Mouse (Mus musculus): ENCODE measurements at regions not wholly inside any gene's neighbourhood (a gene's known extent, or its start where the extent isn't known, plus 50 kb on each side); places are given as distances from the start of the nearest gene placed in this dataset.

DNA sequence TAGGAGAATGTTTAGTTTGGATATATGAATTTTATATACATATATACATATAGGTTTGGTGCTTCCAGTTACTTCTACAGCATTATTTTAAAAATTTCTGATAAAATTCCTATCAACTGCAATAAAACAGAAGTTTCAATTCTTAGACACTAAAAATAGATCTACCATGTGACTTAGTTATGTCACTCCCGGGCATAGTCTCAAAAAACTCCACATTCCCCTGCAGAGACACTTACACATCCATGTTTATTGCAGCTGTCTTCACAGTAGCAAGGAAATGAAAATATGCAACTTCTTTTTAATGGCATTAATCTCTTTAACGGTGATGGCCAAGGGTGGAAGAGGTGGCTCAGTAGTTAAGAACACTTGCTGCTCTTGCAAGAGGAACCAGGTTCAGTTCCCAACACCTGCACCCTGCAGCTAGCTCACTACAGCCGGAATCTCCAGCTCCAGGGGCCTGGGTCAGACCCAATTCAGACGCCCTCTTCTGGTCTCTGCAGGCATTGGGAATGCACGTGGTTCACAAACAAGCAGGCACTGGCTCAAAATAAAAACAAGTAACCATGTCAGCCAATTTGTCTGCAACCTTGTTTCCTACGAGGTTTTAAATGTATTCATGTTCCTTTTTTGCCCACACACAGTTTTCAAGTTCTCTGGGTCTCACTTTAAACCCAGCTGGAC, 204.4 kb downstream of the Adra2a start:
- no peak for DNase-seq (ENCODE audit: low spot score)

DNA sequence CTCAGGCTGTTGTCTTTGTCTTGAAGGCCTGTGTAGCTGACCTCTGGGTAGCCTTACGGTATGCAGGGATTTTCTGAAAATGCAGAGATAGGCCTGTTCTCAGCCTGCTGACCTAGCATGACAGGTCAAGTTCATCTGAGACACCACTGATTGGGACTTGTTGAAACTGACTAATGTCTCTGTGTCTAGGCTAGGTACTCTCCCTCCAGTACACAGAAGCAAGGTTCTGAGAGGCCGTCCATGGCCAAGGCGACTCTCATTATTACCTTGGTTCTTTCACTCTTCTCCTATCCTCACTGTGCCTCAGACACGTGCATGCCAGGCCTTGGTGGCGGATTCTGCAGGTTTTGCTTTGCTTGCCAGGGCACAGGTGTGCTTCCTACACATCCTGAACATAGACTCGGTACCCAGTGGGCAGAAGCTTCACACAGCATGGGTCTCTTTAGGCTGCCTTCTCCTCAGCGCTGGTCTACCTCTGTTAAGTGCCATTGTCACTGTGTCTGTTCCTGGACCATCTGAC, 208.3 kb downstream of the Adra2a start:
- no peak for DNase-seq (ENCODE audit: low spot score)

DNA sequence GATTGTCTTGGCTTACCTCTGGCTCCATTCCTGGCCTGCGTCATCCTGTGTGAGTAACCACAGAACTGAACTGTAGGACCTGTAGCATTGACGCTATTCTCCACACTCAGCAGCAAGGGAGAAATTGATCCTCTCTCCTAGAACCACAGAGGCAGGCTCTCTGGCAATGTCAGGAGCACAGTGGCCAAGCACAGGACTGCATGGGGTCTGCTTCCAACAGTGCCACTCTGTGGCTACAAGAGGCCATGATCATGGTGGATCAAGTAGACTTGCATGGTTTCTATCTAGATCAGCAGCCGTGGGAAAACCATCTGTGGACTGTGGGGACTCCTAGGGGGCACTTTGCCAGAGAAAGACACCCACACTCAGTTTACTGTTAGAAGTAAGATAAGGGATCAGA, 213.9 kb downstream of the Adra2a start:
- no peak for DNase-seq (ENCODE audit: low spot score)

DNA sequence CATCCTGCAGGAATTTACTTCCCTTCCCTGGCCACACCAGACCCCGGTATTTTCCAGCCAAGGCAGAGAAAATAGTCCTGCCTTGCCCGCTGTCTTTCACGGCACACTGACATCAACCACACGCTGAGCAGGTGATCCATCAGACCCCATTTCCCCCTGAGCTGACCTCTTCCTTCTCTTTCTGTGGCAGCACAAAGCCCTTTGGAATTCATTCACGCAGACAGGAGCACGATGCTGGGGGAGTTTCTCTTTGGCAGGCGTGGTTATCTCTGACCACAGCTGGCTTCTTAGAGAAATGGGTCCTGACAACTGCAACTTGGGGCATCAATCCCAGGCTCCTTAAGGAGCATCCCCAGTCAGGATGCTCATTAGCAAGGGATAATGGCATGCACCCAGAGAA, 215.2 kb downstream of the Adra2a start:
- DNase-seq (ENCODE audit: low spot score), result no peak

DNA sequence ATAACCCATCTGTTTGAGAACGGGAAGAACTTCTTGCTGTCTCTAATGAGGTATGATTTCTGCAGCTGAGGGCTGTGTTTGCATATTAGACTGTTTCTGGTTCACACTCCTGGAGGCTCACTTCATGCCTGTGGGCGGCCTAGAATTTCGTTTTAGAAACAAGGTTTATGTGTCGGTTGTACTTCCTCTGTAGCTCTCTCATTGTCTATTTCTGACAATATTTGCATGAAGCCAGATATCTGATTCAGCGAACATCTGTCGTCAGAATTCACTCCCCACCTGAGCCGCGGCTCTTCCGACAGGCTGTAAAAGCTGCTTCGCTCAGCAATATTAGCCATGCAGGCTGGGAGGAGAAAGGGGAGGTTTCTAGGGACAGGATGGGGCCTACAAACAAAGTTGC, 233.4 kb downstream of the Adra2a start:
- no peak for DNase-seq (ENCODE audit: low spot score)

DNA sequence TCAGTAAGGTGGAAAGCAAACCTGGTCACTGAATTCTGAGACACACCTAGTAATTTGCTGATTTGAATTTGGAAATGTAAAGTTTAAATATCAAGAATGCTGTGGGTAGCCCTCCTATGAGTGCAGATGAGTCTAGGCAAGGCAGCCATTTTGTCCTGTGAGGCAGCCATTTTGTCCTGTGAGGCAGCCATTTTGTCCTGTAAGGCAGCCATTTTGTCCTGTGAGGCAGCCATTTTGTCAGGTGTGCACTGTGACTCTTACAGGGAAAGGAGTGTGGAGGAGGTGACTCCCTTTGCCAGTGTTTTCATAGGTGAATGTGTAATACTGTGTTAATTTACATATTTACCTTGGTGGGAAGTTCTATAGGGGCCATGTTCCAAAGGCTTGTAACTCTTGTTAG, 241.5 kb downstream of the Adra2a start:
- DNase-seq (ENCODE audit: low spot score), result no peak

DNA sequence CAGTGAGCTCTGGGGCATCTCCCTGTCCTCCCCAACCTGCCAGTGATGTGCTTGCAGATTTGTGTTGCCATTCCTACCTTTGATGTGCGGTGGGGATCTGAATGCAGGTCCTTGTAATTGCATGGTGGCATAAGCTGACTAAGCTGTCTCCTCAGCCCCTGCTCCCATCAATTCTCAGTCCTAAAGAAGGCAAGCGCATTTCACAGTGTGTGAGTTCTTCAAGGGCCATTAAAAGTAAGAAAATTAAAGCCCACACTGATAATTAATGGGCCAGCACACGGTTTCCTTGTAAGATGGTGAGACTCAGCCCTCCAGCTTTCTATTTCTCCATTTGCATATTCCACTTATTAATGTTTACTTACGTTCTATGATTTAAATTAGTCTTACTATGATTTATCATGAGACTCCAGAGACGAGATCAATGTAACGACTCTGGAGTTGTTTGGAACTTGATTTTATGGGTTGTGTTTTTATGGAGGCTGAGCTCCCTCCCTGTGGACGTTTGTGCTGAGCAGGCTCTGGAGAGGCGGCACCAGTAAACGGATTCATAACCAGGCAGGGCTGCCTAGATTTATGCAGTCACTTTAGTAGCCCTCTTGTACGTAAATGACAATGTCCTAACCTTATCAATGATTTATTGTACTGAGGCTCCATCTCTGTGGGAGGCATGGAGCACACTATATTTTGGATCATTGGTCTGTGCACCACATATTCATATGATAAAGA, 253.9 kb downstream of the Adra2a start:
- no peak for DNase-seq (ENCODE audit: low spot score)

DNA sequence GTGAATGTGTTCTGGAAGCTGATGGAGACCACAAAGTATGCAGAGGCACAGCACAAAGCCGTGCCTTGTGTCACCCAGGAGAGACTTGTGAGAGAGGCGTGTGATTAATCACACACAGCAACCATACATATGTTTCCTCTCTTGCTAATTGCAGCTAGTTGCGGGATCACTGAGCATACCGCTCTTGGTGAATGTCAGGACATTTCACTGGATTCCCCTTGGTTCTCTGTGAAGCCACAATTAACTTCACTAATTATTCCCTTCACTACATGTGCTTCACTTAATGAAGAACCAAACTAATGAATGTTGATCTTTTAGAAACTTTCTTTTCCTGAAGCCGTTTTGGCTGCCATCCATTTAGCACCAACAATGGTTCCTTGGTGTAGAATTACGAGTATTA, 267.3 kb downstream of the Adra2a start:
- DNase-seq (ENCODE audit: low spot score), result no peak

DNA sequence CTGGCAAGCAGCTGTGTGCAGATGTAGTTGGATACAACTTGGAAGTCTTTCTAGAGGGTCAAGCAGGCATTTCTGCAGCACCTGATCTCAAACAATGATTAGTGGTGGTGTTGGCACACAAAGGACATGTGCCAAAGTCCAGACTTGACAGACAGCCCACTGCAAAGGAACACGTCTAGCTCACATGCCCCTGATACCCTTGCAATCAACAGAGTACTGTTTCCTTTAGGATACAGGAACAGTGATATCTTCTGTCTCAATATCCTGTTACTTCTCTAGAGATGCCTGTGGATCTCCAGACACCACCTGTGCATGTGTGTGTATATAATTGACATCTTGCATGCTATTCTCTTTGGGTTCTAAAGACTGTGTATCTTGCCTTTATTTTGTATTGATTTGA, 267.8 kb downstream of the Adra2a start:
- DNase-seq (ENCODE audit: low spot score), result no peak

DNA sequence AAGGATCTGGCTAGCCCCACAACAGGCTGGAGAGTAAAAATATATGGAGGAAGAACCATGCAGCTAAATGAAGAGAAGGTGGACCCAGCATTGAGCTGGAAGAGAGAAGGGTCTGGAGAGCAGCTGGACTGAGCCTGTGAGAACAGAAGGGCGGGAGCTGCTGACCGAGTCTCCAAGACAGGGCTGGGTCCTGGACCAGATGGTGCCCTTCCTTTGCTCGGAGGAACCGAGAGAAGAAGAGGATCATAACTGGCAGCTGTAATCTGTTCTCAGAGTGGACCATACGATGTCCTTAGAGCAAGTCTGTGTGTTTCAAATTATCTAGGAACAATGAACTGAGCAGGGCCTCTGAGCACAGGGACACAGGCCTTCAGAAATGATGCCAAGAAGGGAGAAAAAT, 279.3 kb downstream of the Adra2a start:
- no peak for DNase-seq (ENCODE audit: low spot score)

DNA sequence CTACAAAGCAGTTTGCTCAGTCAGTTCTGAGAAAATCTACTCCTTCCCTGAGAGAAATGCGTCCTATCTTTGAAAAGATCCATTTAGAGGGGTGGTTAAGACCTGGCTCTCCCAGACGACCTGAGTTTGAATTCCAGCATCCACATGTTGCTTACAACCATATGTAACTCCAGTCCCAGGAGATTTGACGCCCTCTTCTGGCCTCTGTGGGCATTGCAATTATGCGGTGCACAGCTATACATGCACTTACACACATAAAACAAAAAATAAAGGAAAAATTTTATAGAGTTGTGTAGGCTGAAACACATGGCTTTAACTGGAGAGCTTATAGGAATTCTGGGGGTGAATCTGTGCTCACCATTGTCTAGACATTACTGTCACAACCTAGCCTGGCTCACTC, 281.0 kb downstream of the Adra2a start:
- no peak for DNase-seq (ENCODE audit: low spot score)

DNA sequence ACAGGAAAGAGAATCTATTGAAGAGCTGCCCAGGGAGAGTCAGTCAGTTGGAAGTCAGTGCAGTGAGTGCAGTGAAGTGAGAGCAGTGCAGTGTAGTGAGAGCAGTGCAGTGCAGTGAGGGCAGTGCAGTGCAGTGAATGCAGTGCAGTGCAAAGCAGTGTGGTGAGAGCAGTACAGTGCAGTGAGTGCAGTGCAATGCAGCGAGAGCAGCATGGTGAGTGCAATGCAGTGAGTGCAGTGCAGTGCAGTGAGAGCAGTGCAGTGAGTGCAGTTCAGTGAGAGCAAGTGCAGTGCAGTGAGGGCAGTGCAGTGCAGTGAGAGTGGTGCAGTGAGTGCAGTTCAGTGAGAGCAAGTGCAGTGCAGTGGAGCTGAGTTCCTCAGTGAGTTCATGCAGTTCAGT, 288.2 kb downstream of the Adra2a start:
- DNase-seq (ENCODE audit: low spot score), result no peak

DNA sequence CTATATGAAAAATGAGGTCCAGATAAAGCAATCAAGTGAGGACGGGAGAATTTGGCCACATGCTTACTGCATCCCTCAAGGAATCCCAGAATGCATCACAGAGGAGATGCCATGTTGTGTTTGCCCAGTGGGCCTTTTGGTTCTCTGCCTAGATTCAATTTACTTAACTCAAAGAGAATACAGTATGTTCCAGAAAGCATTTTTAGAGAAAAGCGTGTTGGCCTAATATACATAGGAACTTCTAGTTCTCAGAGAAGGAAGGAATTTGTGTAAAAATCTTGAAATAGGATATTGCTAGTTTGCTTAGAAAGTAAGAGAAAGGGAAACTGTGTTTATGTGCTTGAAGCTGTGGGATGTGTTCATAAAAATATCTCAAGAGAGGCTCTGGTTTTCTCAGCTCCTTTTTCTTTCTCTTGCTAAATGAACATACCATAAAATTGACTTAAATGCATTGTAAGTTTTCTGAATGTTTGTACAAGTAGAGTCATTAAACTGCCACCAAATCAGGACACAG, 296.9 kb downstream of the Adra2a start:
- no peak for DNase-seq (ENCODE audit: low spot score)

DNA sequence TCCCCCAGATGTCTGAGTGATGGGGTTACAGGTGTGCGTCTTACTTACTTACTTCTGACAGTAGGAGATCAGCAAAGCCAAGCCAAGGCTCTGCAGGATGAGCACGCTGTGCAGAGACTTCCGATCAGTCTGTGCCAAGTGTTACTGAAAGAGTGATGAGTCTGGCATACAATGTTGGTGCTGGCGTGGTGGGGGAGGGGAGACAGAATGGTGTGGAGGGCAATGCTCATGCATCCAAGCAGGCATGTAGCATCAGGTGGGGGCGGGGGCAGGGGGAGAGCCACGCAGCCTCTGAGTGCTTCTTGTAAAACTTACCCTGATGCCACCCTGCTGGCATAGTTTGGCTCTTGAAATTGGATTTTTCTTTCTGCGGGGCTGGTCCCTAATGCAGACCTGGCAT, 315.8 kb downstream of the Adra2a start:
- no peak for DNase-seq (ENCODE audit: low spot score)

DNA sequence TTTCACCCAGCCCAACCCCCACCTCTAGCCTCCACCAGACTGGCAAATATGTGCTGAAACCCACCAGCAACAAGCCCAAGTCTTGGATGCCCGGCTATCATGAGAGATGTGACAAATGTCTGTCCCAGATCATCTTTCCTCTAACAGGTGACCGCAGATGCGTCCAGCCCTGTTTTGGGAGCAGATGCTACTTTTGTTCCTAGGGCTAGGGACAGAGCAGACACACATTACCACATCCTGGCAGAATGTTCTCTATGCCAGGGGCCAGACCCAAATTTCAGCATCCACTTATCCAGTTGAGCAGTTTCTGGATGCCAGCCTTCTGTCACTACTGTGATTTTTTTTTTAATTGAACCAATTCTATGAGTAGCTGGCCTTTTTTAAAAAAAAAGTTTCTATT, 316.7 kb downstream of the Adra2a start:
- no peak for DNase-seq (ENCODE audit: low spot score)

DNA sequence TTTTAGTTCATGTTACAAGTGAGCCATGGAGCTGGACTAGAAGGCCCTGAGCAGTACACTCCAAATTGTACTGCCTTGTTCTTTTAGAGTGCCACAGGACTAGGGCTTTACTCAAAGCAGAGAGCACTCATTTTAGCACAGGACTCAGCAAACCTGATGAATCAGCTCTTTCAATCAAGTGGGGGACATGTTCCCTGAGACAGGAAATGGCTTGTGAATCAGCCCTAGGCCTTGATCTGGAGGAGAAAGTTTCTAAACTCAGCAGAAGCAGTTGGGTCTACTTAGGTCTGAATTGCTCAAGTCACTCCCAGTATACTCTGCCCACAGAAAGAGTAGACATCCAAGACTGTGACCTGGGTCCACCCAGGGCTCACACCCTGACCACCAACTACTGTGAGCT, 341.1 kb downstream of the Adra2a start:
- no peak for DNase-seq (ENCODE audit: low spot score)

DNA sequence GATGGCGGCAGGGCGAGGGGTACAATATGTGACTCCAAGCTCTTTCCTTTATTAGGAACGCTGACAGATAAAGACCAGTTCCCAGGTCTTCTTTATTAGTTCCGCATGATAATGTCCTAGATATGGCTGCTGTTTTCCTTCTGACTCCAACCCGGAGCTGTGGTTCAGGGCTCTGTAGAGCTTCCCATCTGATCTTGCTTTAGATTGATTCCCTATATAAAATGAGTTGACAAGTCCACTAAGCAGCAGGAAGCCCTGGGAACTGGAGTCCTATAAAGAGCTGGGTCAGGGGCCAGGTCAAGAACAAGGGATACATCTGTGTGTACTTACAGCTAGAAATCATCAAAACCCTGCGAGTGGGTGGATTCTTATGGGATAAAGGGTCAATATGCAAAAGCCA, 347.5 kb downstream of the Adra2a start:
- DNase-seq (ENCODE audit: low spot score), result no peak

DNA sequence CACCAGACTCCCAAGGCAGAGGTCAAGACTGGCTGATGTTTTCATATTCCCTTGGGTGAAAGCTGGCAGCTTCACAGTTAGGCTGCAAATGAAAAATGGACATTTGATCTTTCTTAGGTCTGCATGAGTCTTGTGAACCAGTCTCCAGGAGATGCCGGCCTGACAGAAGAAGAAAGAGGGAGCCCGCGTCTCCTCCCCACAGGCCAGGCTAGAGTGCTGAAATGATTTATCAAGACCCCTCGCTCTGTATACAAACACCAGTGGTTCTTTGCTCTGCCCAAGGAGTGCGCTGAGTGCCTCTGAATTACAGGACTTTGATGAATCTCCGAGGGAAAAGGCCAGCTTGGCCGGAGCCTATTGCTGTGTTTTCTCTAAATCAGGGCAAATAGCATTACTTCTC, 355.7 kb downstream of the Adra2a start:
- DNase-seq (ENCODE audit: low spot score), result no peak

DNA sequence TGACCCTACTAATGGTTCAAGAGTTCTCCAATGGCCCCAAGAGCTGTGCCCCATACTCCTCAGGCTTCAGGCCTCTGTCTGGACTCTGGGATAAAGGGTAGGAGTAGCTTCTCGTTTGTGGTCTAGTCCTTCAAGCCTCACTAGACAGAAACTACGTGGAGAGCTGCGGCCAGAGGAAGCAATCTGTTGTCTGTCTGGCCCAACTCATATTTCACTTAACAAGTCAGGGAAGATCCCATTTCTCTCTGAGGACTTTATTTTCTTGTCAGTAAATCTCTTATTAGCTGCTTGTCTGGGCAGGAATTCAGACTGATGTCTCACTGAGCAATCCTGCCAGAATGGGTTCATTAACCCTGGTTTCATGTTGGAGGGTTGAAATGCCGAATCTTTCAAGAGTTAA, 364.0 kb downstream of the Adra2a start:
- DNase-seq (ENCODE audit: low spot score), result no peak

DNA sequence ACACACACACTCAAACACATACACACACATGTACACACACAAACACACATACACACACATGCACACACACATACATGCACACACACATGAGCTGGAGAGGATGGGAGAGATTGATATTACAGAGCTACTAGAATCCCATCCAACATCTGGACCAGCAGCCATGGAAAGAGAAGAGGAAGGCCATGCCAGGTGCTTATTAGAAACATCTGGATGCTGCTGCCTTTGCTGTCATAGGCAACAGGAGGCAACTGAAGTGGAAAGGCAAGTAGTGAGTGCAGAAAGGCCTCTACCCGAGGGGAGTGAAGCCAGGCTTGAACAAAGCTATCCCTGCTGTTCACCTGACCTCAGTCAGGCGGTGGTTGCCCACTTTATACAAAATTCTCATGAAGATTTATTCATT, 385.1 kb downstream of the Adra2a start:
- DNase-seq (ENCODE audit: low spot score), result no peak

DNA sequence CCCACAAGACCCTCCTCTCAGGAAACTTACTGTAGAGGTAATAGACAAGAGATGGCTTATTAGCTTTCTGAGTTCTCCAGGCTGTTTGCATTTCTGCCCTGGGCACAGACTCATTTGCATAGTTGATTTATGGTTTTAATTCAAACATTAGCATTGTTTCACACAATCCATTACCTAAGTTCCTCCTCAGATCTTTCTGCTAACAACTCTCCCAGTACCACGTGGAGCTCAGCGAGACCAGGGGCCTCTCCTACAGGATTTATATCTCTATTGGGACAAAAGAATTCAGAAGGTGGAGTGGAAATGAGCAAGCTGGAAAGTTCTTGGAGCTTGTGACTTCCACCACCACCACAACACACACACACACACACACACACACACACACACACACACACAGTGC, 396.8 kb downstream of the Adra2a start:
- DNase-seq (ENCODE audit: low spot score), result no peak

DNA sequence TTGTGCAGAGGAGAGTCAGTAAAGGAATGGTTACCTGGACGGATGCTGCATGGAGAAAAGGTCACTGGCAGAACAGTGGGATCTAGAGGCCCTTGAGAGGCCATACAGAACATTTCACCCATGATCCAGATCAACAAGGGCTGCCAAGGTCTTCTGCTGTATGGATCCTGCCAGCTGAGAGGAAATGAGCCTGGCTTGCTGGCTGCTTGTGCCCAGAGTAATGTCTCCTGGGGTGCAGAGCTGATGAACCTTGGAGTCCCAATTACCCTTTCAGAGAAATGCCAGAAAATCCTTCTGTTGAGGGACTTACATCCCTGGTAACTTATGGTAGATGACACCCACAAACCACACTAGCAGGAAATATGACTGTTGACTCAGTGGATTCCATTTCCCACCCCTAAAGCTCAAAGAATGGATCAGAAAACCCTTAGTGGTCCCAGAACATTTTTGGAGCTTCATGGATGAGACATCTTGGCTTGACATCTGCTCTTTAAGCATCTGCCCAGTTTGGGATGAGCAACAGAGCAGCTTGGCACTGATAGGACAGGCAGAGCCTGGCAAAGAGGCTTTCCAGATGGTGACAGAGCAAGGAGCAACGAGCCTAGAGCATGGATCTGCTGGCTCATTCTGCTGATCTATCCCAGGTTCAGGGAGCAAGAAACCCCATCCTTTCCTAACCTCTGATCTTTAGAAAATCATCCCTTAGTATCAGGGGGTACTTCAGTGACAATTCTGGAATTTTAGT, 416.6 kb downstream of the Adra2a start:
- no peak for DNase-seq (ENCODE audit: low spot score)

DNA sequence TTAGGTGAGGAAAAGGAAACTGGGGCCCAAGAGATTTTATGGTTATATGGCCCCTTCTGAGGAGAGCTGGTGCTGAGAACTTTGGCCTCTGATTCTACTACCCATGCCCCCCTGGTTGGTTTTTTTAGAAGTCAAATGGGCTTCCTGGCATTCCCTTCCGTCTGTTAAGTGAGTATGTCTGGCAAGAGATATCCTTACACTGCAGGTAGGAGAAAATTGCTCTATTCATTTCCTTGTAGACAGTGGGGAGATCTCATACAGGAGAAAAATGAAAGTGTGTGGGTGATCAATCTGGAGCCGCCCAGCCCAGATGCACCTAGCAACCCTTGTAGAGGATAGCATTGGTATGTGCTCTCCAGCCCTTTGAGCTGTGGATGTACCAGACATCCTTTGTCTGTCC, 418.5 kb downstream of the Adra2a start:
- no peak for DNase-seq (ENCODE audit: low spot score)
